Mouse (Mus musculus) hematopoietic multipotent progenitor cell, adult 10-12 weeks (in vitro differentiated cells): ENCODE measurements around the gene Tmem132b. TPM values are rescaled to one million over a fixed set of nuclear protein-coding genes. Genes with fewer than 3 reads are reported as not detected.

Source experiments
- polyA plus RNA-seq: library from polyadenylated mRNA; stranded (reverse); fragments of >175 nt; gene quantifications from 2 replicates; pipeline ENCODE4 v1.2.3, GENCODE M21; 2012; ENCODE audit warnings: low replicate concordance

Gene Tmem132b
- polyA plus RNA-seq = 0.17 and 0.41 TPM in 2 replicates

GRCm38 (mm10) chr5:125531634-125532033, at the start of gene Tmem132b:
Gene Tmem132b, plus strand, starts transcription at chr5:125531774.

Other genes with a start within 250 kb of the Tmem132b start
- gene Scarb1, start 190.7 kb upstream of the Tmem132b start, polyA plus RNA-seq = 37.1 and 37.5 TPM in 2 replicates
- 0.31 and 0.62 TPM in 2 replicates for gene Gm10382, start 142.5 kb upstream of the Tmem132b start, polyA plus RNA-seq
- 215 and 492 TPM in 2 replicates for gene Ubc, start 141.6 kb upstream of the Tmem132b start, polyA plus RNA-seq
- 21.8 and 50.6 TPM in 2 replicates for gene Dhx37, start 97.7 kb upstream of the Tmem132b start, polyA plus RNA-seq
- gene Bri3bp, start 90.2 kb upstream of the Tmem132b start, polyA plus RNA-seq = 18.5 and 20.0 TPM in 2 replicates
- gene Aacs, start 56.0 kb upstream of the Tmem132b start, polyA plus RNA-seq = 18.3 and 25.6 TPM in 2 replicates